Mouse (Mus musculus): ENCODE measurements around the gene Creb5. TPM values are rescaled to one million over a fixed set of nuclear protein-coding genes. Genes with fewer than 3 reads are reported as not detected.
A peak's percentile ranks its signal among the peaks of the same experiment; 100 is the strongest.

Gene Creb5
- polyA plus RNA-seq, 1 experiment: 4.0 TPM

- no peak for TF ChIP-seq POLR2A (IDR thresholded peaks at IDR 0.05; ENCODE audit: borderline replicate concordance, extremely low read depth, low read depth, low read length)
- TF ChIP-seq CTCF (IDR thresholded peaks at IDR 0.05; ENCODE audit: insufficient read depth, low read length): no peak
- H3K4me3 ChIP-seq (replicated peaks; ENCODE audit: extremely low read depth, low read depth, low read length): no peak overlapping the region
- WGBS: 65% methylated on average over 19 of the region's 19 CpGs
- H3K4me1 ChIP-seq (ENCODE audit: control insufficient read depth, insufficient read depth, low read length): no peaks in the 10 kb centered on the region; the same call in 1 of the 2 replicates
- DNase-seq: no peak
Observed at GRCm38 (mm10) chr6:53583234-53583875, 296.3 kb downstream of the Creb5 start.

GRCm38 (mm10) chr6:53584718-53585405 lies 297.8 kb downstream of the Creb5 start:
- TF ChIP-seq POLR2A (IDR thresholded peaks at IDR 0.05; ENCODE audit: borderline replicate concordance, extremely low read depth, low read depth, low read length) (no peak), CTCF (IDR thresholded peaks at IDR 0.05; ENCODE audit: insufficient read depth, low read length) (no peak)
- Histone ChIP-seq H3K4me3 (replicated peaks; ENCODE audit: extremely low read depth, low read depth, low read length) (no peak overlapping the region), H3K4me1 (ENCODE audit: control insufficient read depth, insufficient read depth, low read length) (peaks cover 4% of the 10 kb centered on the region; the same call in 1 of the 2 replicates)
- DNase-seq: no peak
- 51% methylated on average over 10 of the region's 10 CpGs for WGBS

- TF ChIP-seq POLR2A (IDR thresholded peaks at IDR 0.05; ENCODE audit: borderline replicate concordance, extremely low read depth, low read depth, low read length): no peak
- no peak for TF ChIP-seq CTCF (IDR thresholded peaks at IDR 0.05; ENCODE audit: insufficient read depth, low read length)
- H3K4me1 ChIP-seq (ENCODE audit: control insufficient read depth, insufficient read depth, low read length): peaks cover 4% of the 10 kb centered on the region; the same call in 1 of the 2 replicates
- H3K4me3 ChIP-seq (replicated peaks; ENCODE audit: extremely low read depth, low read depth, low read length): peak overlapping the region; percentile 24
- no peak for DNase-seq
- 48% methylated on average over 6 of the region's 6 CpGs for WGBS
Observed at GRCm38 (mm10) chr6:53589746-53590145, 302.7 kb downstream of the Creb5 start.

- DNase-seq: no peak
- TF ChIP-seq CTCF (IDR thresholded peaks at IDR 0.05; ENCODE audit: insufficient read depth, low read length) (no peak), POLR2A (IDR thresholded peaks at IDR 0.05; ENCODE audit: borderline replicate concordance, extremely low read depth, low read depth, low read length) (no peak)
- WGBS: 77% methylated on average over 5 of the region's 5 CpGs
- peaks cover 4% of the 10 kb centered on the region; the same call in 1 of the 2 replicates for H3K4me1 ChIP-seq (ENCODE audit: control insufficient read depth, insufficient read depth, low read length)
- no peak overlapping the region for H3K4me3 ChIP-seq (replicated peaks; ENCODE audit: extremely low read depth, low read depth, low read length)
Observed at GRCm38 (mm10) chr6:53592230-53592629, 305.2 kb downstream of the Creb5 start.

- no peak for DNase-seq
- 74% methylated on average over 4 of the region's 4 CpGs for WGBS
- TF ChIP-seq CTCF (IDR thresholded peaks at IDR 0.05; ENCODE audit: insufficient read depth, low read length) (no peak), POLR2A (IDR thresholded peaks at IDR 0.05; ENCODE audit: borderline replicate concordance, extremely low read depth, low read depth, low read length) (no peak)
- Histone ChIP-seq H3K4me3 (replicated peaks; ENCODE audit: extremely low read depth, low read depth, low read length) (no peak overlapping the region), H3K4me1 (ENCODE audit: control insufficient read depth, insufficient read depth, low read length) (peaks cover 4% of the 10 kb centered on the region; the same call in 1 of the 2 replicates)
Observed at GRCm38 (mm10) chr6:53593603-53594002, 306.5 kb downstream of the Creb5 start.

GRCm38 (mm10) chr6:53594316-53594715 lies 307.2 kb downstream of the Creb5 start:
- peaks cover 4% of the 10 kb centered on the region; the same call in 1 of the 2 replicates for H3K4me1 ChIP-seq (ENCODE audit: control insufficient read depth, insufficient read depth, low read length)
- TF ChIP-seq CTCF (IDR thresholded peaks at IDR 0.05; ENCODE audit: insufficient read depth, low read length): no peak
- no peak for TF ChIP-seq POLR2A (IDR thresholded peaks at IDR 0.05; ENCODE audit: borderline replicate concordance, extremely low read depth, low read depth, low read length)
- no peak overlapping the region for H3K4me3 ChIP-seq (replicated peaks; ENCODE audit: extremely low read depth, low read depth, low read length)
- no peak for DNase-seq
- WGBS: 94% methylated on average over 4 of the region's 4 CpGs

GRCm38 (mm10) chr6:53596402-53596801 lies 309.3 kb downstream of the Creb5 start:
- TF ChIP-seq POLR2A (IDR thresholded peaks at IDR 0.05; ENCODE audit: borderline replicate concordance, extremely low read depth, low read depth, low read length) (no peak), CTCF (IDR thresholded peaks at IDR 0.05; ENCODE audit: insufficient read depth, low read length) (no peak)
- WGBS: 87% methylated on average over 2 of the region's 2 CpGs
- Histone ChIP-seq H3K4me3 (replicated peaks; ENCODE audit: extremely low read depth, low read depth, low read length) (no peak overlapping the region), H3K4me1 (ENCODE audit: control insufficient read depth, insufficient read depth, low read length) (no peaks in the 10 kb centered on the region)
- DNase-seq: no peak

- DNase-seq: no peak
- TF ChIP-seq CTCF (IDR thresholded peaks at IDR 0.05; ENCODE audit: insufficient read depth, low read length) (no peak), POLR2A (IDR thresholded peaks at IDR 0.05; ENCODE audit: borderline replicate concordance, extremely low read depth, low read depth, low read length) (no peak)
- 87% methylated on average over 3 of the region's 3 CpGs for WGBS
- H3K4me3 ChIP-seq (replicated peaks; ENCODE audit: extremely low read depth, low read depth, low read length): no peak overlapping the region
- peaks cover 5% of the 10 kb centered on the region; the same call in 1 of the 2 replicates for H3K4me1 ChIP-seq (ENCODE audit: control insufficient read depth, insufficient read depth, low read length)
Observed at GRCm38 (mm10) chr6:53603041-53603440, 316.0 kb downstream of the Creb5 start.

- Histone ChIP-seq H3K4me1 (ENCODE audit: control insufficient read depth, insufficient read depth, low read length) (peaks cover 5% of the 10 kb centered on the region; the same call in 1 of the 2 replicates), H3K4me3 (replicated peaks; ENCODE audit: extremely low read depth, low read depth, low read length) (no peak overlapping the region)
- TF ChIP-seq POLR2A (IDR thresholded peaks at IDR 0.05; ENCODE audit: borderline replicate concordance, extremely low read depth, low read depth, low read length) (no peak), CTCF (IDR thresholded peaks at IDR 0.05; ENCODE audit: insufficient read depth, low read length) (no peak)
- DNase-seq: no peak
- WGBS: 59% methylated on average over 5 of the region's 5 CpGs
Observed at GRCm38 (mm10) chr6:53603695-53604094, 316.6 kb downstream of the Creb5 start.

All from lung, adult 2 months (tissue).